Mouse (Mus musculus): ENCODE data around the gene Spata7. TPM values are rescaled to one million over a fixed set of nuclear protein-coding genes. Genes with fewer than 3 reads are reported as not detected.

Gene Spata7
- polyA plus RNA-seq, 1 experiment from 2014 or later = 29.3 TPM

DNA sequence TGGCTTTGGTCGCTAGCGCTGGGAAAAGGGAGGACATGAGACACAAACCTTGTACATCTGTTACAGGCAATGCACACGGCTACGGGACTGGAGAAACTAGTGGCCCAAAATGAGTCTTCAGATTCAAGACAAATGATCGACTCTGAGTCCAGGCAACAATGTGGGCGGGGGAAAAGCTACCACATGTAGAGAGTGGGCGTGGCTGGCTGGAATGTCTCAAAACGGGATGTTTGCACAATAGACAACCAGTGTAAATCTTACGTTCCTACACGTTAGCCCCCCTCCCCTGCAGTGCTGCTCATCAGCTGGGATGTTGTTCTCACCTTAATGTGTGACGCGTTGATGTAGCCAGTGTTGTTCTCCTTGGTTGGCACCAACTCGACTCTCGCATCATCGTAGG, 54.2 kb downstream of the Spata7 start:
- H3K4me1 ChIP-seq (replicated peaks; ENCODE audit: control insufficient read depth, insufficient read depth, low read length) = no peaks in the 10 kb centered on the region
- no peaks in the 10 kb centered on the region for H3K27me3 ChIP-seq (ENCODE audit: control insufficient read depth, insufficient read depth, low read length)
- H3K4me2 ChIP-seq (replicated peaks) = no peak overlapping the region
- no peaks in the 10 kb centered on the region for H3K9me3 ChIP-seq (ENCODE audit: control insufficient read depth, low read length)
- DNase-seq (ENCODE audit: low spot score) (no peak), ATAC-seq (ENCODE audit: low FRiP score) (no peak)
- 83% methylated on average over 15 of the region's 15 CpGs for WGBS
- H3K4me3 ChIP-seq (replicated peaks; ENCODE audit: low read length) = no peak overlapping the region
- H3K9ac ChIP-seq = no peak overlapping the region
- peaks cover 12% of the 10 kb centered on the region; the same call in 1 of the 2 replicates for H3K36me3 ChIP-seq (replicated peaks; ENCODE audit: control insufficient read depth, insufficient read depth)
- no peak overlapping the region for H3K27ac ChIP-seq

DNA sequence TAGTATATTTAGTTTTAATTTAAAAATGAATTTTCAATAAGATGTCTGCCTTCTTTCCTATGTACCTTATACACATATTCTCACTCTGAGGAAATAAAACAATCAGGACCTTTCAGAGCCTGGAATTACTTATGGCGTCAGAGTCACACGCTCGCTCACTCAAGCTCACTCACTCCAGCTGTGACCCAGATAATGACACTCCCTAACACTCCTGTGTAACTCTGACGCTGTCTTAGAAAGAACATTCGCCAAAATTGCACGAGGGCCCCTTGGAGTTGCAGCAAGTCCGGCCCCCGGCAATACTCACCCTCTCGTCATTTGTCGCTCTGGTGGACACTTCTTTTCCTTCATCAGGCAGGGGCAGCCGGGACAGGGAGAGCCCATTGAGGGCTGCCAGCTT, 55.2 kb downstream of the Spata7 start:
- H3K9ac ChIP-seq = no peak overlapping the region
- 80% methylated on average over 11 of the region's 11 CpGs for WGBS
- no peak for DNase-seq (ENCODE audit: low spot score)
- no peak for ATAC-seq (ENCODE audit: low FRiP score)
- H3K4me3 ChIP-seq (replicated peaks; ENCODE audit: low read length) = no peak overlapping the region
- no peaks in the 10 kb centered on the region for H3K27me3 ChIP-seq (ENCODE audit: control insufficient read depth, insufficient read depth, low read length)
- H3K27ac ChIP-seq = no peak overlapping the region
- H3K36me3 ChIP-seq (replicated peaks; ENCODE audit: control insufficient read depth, insufficient read depth) = peaks cover 16% of the 10 kb centered on the region
- no peaks in the 10 kb centered on the region for H3K9me3 ChIP-seq (ENCODE audit: control insufficient read depth, low read length)
- H3K4me2 ChIP-seq (replicated peaks) = no peak overlapping the region
- no peaks in the 10 kb centered on the region for H3K4me1 ChIP-seq (replicated peaks; ENCODE audit: control insufficient read depth, insufficient read depth, low read length)

DNA sequence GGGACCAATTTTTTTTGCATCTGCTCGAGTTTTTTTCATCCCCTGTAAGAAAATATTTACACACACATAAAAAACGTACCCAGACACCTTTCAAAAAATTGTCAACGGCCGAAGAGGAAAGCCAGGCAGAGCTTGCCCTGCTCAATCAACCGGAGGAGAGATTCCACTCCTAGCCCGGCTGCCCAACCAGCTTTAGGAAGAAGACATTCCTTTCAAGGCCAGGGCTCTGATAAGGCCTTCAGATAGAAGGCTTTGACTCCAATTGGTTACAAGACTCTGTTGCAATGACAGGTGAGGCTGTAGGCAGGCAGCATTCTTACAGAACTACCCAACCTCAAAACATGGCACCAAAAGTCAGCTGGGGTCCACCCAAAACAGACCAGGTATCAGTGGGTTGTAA, 55.6 kb downstream of the Spata7 start:
- DNase-seq (ENCODE audit: low spot score) = no peak

DNA sequence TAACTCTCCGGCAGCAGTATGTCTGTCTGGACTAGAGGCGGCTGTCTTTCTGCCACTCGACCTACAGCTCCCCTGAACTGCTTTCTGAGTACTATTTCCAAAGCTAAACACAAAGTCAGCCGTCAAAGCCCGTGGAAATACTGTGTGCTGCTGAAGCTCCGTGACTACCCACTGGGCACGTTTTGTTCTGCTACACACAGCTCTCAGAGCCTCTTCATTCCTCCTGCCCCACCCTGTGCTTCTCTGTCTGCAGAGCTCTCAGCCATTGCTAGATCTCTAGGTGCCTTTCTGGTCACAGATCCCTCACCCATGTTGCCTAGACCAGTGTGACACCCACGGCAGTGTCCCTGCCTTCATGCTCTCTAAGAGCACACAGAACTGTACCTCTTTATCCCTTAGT, 62.3 kb downstream of the Spata7 start:
- Histone ChIP-seq H3K9me3 (ENCODE audit: control insufficient read depth, low read length) (no peaks in the 10 kb centered on the region), H3K4me3 (replicated peaks; ENCODE audit: low read length) (no peak overlapping the region), H3K9ac (no peak overlapping the region), H3K36me3 (replicated peaks; ENCODE audit: control insufficient read depth, insufficient read depth) (peaks cover 15% of the 10 kb centered on the region), H3K27me3 (ENCODE audit: control insufficient read depth, insufficient read depth, low read length) (no peaks in the 10 kb centered on the region), H3K27ac (no peak overlapping the region), H3K4me1 (replicated peaks; ENCODE audit: control insufficient read depth, insufficient read depth, low read length) (no peaks in the 10 kb centered on the region), H3K4me2 (replicated peaks) (no peak overlapping the region)
- DNase-seq (ENCODE audit: low spot score) (no peak), ATAC-seq (ENCODE audit: low FRiP score) (no peak)
- WGBS = 87% methylated on average over 8 of the region's 8 CpGs

More for the DNA sequence above, 55.6 kb downstream of the Spata7 start:
- Histone ChIP-seq H3K9me3 (ENCODE audit: control insufficient read depth, low read length) (no peaks in the 10 kb centered on the region), H3K27ac (no peak overlapping the region), H3K27me3 (ENCODE audit: control insufficient read depth, insufficient read depth, low read length) (no peaks in the 10 kb centered on the region), H3K4me1 (replicated peaks; ENCODE audit: control insufficient read depth, insufficient read depth, low read length) (no peaks in the 10 kb centered on the region), H3K4me2 (replicated peaks) (no peak overlapping the region), H3K9ac (no peak overlapping the region), H3K36me3 (replicated peaks; ENCODE audit: control insufficient read depth, insufficient read depth) (peaks cover 20% of the 10 kb centered on the region), H3K4me3 (replicated peaks; ENCODE audit: low read length) (no peak overlapping the region)
- no peak for ATAC-seq (ENCODE audit: low FRiP score)
- WGBS = 80% methylated on average over 6 of the region's 6 CpGs

DNA sequence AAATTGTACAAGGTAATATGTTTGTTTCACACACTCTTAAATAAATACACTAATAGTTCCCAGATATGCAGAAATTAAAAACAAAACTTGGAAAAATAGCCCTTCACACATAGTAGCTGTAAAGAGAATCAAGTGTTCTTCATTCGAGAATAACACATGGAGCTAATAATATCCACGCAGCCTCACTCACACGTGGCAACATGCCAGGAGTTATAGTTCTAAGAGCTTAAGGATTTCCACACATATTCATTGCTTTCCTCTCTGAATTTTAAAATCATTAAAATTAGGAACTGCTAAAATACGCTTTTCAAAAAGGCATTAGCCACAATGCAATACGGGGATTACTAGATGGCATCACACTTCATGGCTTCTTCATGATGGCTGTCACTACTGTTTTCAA, 69.2 kb downstream of the Spata7 start:
- ATAC-seq (ENCODE audit: low FRiP score) = no peak

DNA sequence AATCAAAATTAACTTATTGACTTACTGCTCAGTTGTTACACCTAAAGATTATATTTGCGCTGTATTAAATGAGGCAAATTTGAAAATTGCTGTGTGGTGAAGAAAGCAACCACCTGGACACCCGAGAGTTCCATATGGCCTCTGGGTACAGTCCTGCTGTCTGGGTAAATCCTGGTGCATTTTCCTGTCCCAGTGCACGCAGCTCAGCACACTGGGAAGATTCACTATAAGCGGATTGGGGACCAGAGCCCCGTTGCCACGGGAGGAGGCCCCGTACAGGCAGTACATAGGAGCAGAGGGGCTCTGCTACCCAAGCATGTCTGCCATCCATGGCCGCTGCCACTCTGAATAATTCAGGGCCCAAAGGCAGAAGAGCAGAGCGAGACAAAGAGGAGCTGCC, 73.6 kb downstream of the Spata7 start:
- no peak overlapping the region for H3K4me3 ChIP-seq (replicated peaks; ENCODE audit: low read length)
- DNase-seq (ENCODE audit: low spot score) = no peak
- no peaks in the 10 kb centered on the region for H3K27me3 ChIP-seq (ENCODE audit: control insufficient read depth, insufficient read depth, low read length)
- no peaks in the 10 kb centered on the region for H3K9me3 ChIP-seq (ENCODE audit: control insufficient read depth, low read length)
- ATAC-seq (ENCODE audit: low FRiP score) = no peak
- H3K27ac ChIP-seq = no peak overlapping the region
- 82% methylated on average over 9 of the region's 9 CpGs for WGBS
- peaks cover 6% of the 10 kb centered on the region; the same call in 1 of the 2 replicates for H3K36me3 ChIP-seq (replicated peaks; ENCODE audit: control insufficient read depth, insufficient read depth)
- no peak overlapping the region for H3K9ac ChIP-seq
- H3K4me2 ChIP-seq (replicated peaks) = no peak overlapping the region
- no peaks in the 10 kb centered on the region for H3K4me1 ChIP-seq (replicated peaks; ENCODE audit: control insufficient read depth, insufficient read depth, low read length)

More for the DNA sequence above, 69.2 kb downstream of the Spata7 start:
- H3K27ac ChIP-seq = no peak overlapping the region
- no peak overlapping the region for H3K9ac ChIP-seq
- no peak overlapping the region for H3K4me3 ChIP-seq (replicated peaks; ENCODE audit: low read length)
- H3K27me3 ChIP-seq (ENCODE audit: control insufficient read depth, insufficient read depth, low read length) = no peaks in the 10 kb centered on the region
- no peak overlapping the region for H3K4me2 ChIP-seq (replicated peaks)
- WGBS = 90% methylated on average over 5 of the region's 5 CpGs
- peaks cover 4% of the 10 kb centered on the region; the same call in 1 of the 2 replicates for H3K36me3 ChIP-seq (replicated peaks; ENCODE audit: control insufficient read depth, insufficient read depth)
- H3K4me1 ChIP-seq (replicated peaks; ENCODE audit: control insufficient read depth, insufficient read depth, low read length) = no peaks in the 10 kb centered on the region
- no peak for DNase-seq (ENCODE audit: low spot score)
- no peaks in the 10 kb centered on the region for H3K9me3 ChIP-seq (ENCODE audit: control insufficient read depth, low read length)

DNA sequence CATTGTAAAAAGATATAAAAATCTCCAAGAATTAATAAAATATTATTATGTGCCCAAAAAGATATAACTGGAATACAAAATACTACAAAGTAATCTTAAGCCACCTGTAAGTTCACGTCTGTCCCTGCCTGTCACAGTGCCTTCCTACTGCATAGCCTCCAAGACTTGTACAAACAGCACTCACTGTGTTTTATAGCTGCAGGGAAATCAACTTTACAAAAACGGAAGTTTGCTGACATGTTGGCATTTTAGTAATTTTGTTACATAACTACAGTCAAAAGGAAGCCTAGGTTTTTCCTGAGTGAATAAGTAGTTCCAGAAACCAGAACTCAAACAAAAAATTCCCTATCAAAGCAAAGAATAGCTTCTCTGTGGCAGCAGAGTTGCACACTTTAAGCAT, 75.6 kb downstream of the Spata7 start:
- H3K36me3 ChIP-seq (replicated peaks; ENCODE audit: control insufficient read depth, insufficient read depth) = 0 out of 2 replicates have a peak, but pooled peaks cover 6% of the 10 kb centered on the region
- no peaks in the 10 kb centered on the region for H3K4me1 ChIP-seq (replicated peaks; ENCODE audit: control insufficient read depth, insufficient read depth, low read length)
- H3K9me3 ChIP-seq (ENCODE audit: control insufficient read depth, low read length) = no peaks in the 10 kb centered on the region
- WGBS = 91% methylated on average over 2 of the region's 2 CpGs
- DNase-seq (ENCODE audit: low spot score) (no peak), ATAC-seq (ENCODE audit: low FRiP score) (no peak)
- H3K4me3 ChIP-seq (replicated peaks; ENCODE audit: low read length) = no peak overlapping the region
- H3K27me3 ChIP-seq (ENCODE audit: control insufficient read depth, insufficient read depth, low read length) = no peaks in the 10 kb centered on the region
- no peak overlapping the region for H3K9ac ChIP-seq
- no peak overlapping the region for H3K4me2 ChIP-seq (replicated peaks)
- H3K27ac ChIP-seq = no peak overlapping the region

DNA sequence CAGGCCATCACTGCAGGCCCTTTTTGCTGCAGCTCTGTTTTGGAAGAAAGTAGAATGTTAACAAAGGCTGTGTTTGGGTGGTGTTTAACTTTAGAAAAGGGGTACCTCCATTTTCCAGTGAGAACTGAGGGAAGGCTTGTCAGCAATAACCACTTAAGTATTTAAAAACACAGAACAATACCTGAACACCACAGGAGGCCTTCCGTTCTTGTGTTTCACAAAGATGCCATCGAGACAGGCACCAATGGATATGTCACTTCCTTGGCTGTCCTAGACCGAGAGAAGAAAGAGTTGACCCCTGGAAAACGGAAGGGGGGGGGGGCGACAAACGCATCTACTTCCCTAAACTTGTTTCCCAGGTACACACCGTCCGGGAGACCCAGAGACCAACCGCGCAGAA, 76.0 kb downstream of the Spata7 start:
- 67% methylated on average over 10 of the region's 10 CpGs for WGBS

DNA sequence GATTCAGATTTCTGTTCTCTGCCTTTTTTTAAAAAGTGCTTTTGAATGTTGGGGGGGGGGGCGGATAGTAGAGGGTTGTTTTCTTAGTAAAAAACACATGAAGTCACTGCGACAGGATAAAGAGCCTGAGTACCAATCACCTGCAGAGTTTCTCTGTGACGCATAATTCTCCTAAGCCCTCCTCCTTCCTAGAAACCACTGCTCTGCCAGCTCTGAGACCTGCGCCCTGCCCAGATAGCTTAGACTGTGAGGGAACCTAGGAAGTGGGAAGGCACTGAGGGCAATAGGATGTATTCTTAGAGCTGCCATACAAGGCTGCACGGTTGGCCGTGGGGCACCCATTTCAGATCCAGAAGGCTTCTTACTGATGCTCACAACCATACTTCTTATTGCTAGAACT, 84.9 kb downstream of the Spata7 start:
- H3K27me3 ChIP-seq (ENCODE audit: control insufficient read depth, insufficient read depth, low read length) = no peaks in the 10 kb centered on the region

More for the DNA sequence above, 76.0 kb downstream of the Spata7 start:
- DNase-seq (ENCODE audit: low spot score) = no peak
- Histone ChIP-seq H3K27me3 (ENCODE audit: control insufficient read depth, insufficient read depth, low read length) (no peaks in the 10 kb centered on the region), H3K9ac (no peak overlapping the region), H3K27ac (no peak overlapping the region), H3K4me1 (replicated peaks; ENCODE audit: control insufficient read depth, insufficient read depth, low read length) (no peaks in the 10 kb centered on the region), H3K36me3 (replicated peaks; ENCODE audit: control insufficient read depth, insufficient read depth) (0 out of 2 replicates have a peak, but pooled peaks cover 6% of the 10 kb centered on the region), H3K4me2 (replicated peaks) (no peak overlapping the region), H3K9me3 (ENCODE audit: control insufficient read depth, low read length) (no peaks in the 10 kb centered on the region), H3K4me3 (replicated peaks; ENCODE audit: low read length) (no peak overlapping the region)
- no peak for ATAC-seq (ENCODE audit: low FRiP score)

DNA sequence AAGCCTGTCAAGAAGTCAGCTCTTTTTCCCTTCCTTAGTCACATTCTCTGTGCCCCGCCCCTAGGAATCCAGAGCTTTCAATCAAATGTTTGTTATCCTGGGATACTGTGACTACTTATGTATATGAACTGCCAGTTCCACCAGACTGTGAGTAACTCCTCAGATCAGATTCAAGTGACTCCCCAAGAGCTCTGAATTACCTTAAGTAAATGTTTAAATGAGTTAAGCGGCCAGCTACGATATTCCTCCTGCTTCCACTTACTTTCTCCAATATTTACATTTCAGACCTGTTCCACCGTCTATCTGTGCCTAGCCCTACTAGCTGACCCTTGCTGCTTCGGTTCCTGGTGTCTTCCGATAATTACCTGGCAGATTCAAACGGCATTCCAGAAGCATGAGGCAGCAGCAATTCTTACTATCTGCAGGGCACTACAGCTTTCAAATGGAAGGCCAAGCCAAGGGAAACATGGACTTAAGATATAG, 85.7 kb downstream of the Spata7 start:
- ATAC-seq (ENCODE audit: low FRiP score) = no peak
- no peaks in the 10 kb centered on the region for H3K27me3 ChIP-seq (ENCODE audit: control insufficient read depth, insufficient read depth, low read length)
- H3K36me3 ChIP-seq (replicated peaks; ENCODE audit: control insufficient read depth, insufficient read depth) = no peaks in the 10 kb centered on the region
- WGBS = 66% methylated on average over 7 of the region's 7 CpGs
- no peak overlapping the region for H3K27ac ChIP-seq
- H3K4me1 ChIP-seq (replicated peaks; ENCODE audit: control insufficient read depth, insufficient read depth, low read length) = no peaks in the 10 kb centered on the region
- H3K4me2 ChIP-seq (replicated peaks) = no peak overlapping the region
- H3K4me3 ChIP-seq (replicated peaks; ENCODE audit: low read length) = no peak overlapping the region
- no peaks in the 10 kb centered on the region for H3K9me3 ChIP-seq (ENCODE audit: control insufficient read depth, low read length)
- H3K9ac ChIP-seq = no peak overlapping the region
- DNase-seq (ENCODE audit: low spot score) = no peak

More for the DNA sequence above, 84.9 kb downstream of the Spata7 start:
- 80% methylated on average over 6 of the region's 6 CpGs for WGBS
- Histone ChIP-seq H3K4me3 (replicated peaks; ENCODE audit: low read length) (no peak overlapping the region), H3K36me3 (replicated peaks; ENCODE audit: control insufficient read depth, insufficient read depth) (no peaks in the 10 kb centered on the region), H3K4me2 (replicated peaks) (no peak overlapping the region), H3K4me1 (replicated peaks; ENCODE audit: control insufficient read depth, insufficient read depth, low read length) (no peaks in the 10 kb centered on the region), H3K9ac (no peak overlapping the region), H3K27ac (no peak overlapping the region), H3K9me3 (ENCODE audit: control insufficient read depth, low read length) (no peaks in the 10 kb centered on the region)
- ATAC-seq (ENCODE audit: low FRiP score) = no peak
- DNase-seq (ENCODE audit: low spot score) = no peak
